Mouse (Mus musculus) heart, embryonic 16.5 days (tissue): ENCODE results near the gene Ccn1. TPM values are rescaled to one million over a fixed set of nuclear protein-coding genes. Genes with fewer than 3 reads are reported as not detected.

Source experiments
- ATAC-seq: fragments of 200-750 bp; cut with Nextera tagmentation; replicated peaks from 2 replicates; pipeline ENCODE4 v1.8.0; 2017; ENCODE audit warnings: moderate number of reproducible peaks; ENCODE audit not compliant: insufficient read depth, low FRiP score; ENCODE audit errors: extremely low read depth
- H3K27ac ChIP-seq: fragments of 300-500 bp; sonication (generic); 2 replicates; pipeline ENCODE4 v1.5.1; 2014; ENCODE audit warnings: mild to moderate bottlenecking, low read length, control low read depth, moderate library complexity
- H3K27me3 ChIP-seq: fragments of 300-500 bp; sonication (generic); 2 replicates; pipeline ENCODE4 v1.6.1; 2014; ENCODE audit warnings: low read length, mixed read lengths; ENCODE audit not compliant: control insufficient read depth, insufficient read depth
- H3K36me3 ChIP-seq: fragments of 300-500 bp; sonication (generic); 2 replicates; pipeline ENCODE4 v1.6.1; 2014; ENCODE audit not compliant: control insufficient read depth, insufficient read depth
- H3K4me1 ChIP-seq: fragments of 300-500 bp; sonication (generic); 2 replicates; pipeline ENCODE4 v1.6.1; 2014; ENCODE audit warnings: low read length, mixed read lengths; ENCODE audit not compliant: control insufficient read depth, insufficient read depth
- H3K4me2 ChIP-seq: fragments of 300-500 bp; sonication (generic); 2 replicates; pipeline ENCODE4 v1.6.1; 2014; ENCODE audit warnings: low read depth, mild to moderate bottlenecking, control low read depth, low read length
- H3K4me3 ChIP-seq: fragments of 300-500 bp; sonication (generic); 2 replicates; pipeline ENCODE4 v1.5.1; 2014; ENCODE audit warnings: mild to moderate bottlenecking, control low read depth, low read length
- H3K9ac ChIP-seq: fragments of 300-500 bp; sonication (generic); 2 replicates; pipeline ENCODE4 v1.6.1; 2014; ENCODE audit warnings: low read length, control low read depth
- H3K9me3 ChIP-seq: fragments of 300-500 bp; sonication (generic); replicated peaks from 2 replicates; pipeline ENCODE4 v1.6.1; 2016; ENCODE audit warnings: low read length; ENCODE audit not compliant: control insufficient read depth
- WGBS: fragments of 180-500 bp; shearing (Covaris S2); extraction: QIAGEN DNeasy Blood & Tissue Kit; methylation state at CpG from one replicate; pipeline ENCODE4 v1.1.7; 2014; 5-methylcytosine and 5-hydroxymethylcytosine counted together
- polyA plus RNA-seq: library from polyadenylated mRNA; unstranded; fragments of >200 nt; fragmentation: Nextera tagmentation; extraction: Ambion mirVana; gene quantifications from 2 replicates; pipeline ENCODE4 v1.2.1, GENCODE M21; 2015

The Ccn1 gene
- polyA plus RNA-seq, 1 experiment from 2014 or later = 55.4 TPM

- Histone ChIP-seq H3K9me3 (no peaks in the 10 kb centered on the region), H3K4me3 (no peak overlapping the region), H3K4me2 (no peak overlapping the region), H3K36me3 (no peaks in the 10 kb centered on the region), H3K4me1 (peaks cover 3% of the 10 kb centered on the region; the same call in 1 of the 2 replicates), H3K9ac (no peak overlapping the region), H3K27me3 (no peaks in the 10 kb centered on the region), H3K27ac (no peak overlapping the region)
- ATAC-seq = no peak
- 22% methylated on average over 6 of the region's 6 CpGs for WGBS
Measured at GRCm38 (mm10) chr3:145632888-145633287, 16.9 kb downstream of the Ccn1 start.

GRCm38 (mm10) chr3:145628643-145629042 lies 21.1 kb downstream of the Ccn1 start:
- ATAC-seq = no peak

GRCm38 (mm10) chr3:145627830-145628229 lies 22.0 kb downstream of the Ccn1 start:
- 81% methylated on average over 3 of the region's 3 CpGs for WGBS
- peaks cover 2% of the 10 kb centered on the region for H3K4me1 ChIP-seq
- no peaks in the 10 kb centered on the region for H3K36me3 ChIP-seq
- H3K9me3 ChIP-seq = no peaks in the 10 kb centered on the region
- no peak for ATAC-seq
- H3K27ac ChIP-seq = no peak overlapping the region
- no peaks in the 10 kb centered on the region for H3K27me3 ChIP-seq
- no peak overlapping the region for H3K4me2 ChIP-seq
- no peak overlapping the region for H3K4me3 ChIP-seq
- no peak overlapping the region for H3K9ac ChIP-seq

More at GRCm38 (mm10) chr3:145628643-145629042, 21.1 kb downstream of the Ccn1 start:
- no peak overlapping the region for H3K4me2 ChIP-seq
- H3K9me3 ChIP-seq = no peaks in the 10 kb centered on the region
- no peaks in the 10 kb centered on the region for H3K27me3 ChIP-seq
- peaks cover 3% of the 10 kb centered on the region for H3K4me1 ChIP-seq
- no peak overlapping the region for H3K9ac ChIP-seq
- H3K4me3 ChIP-seq = no peak overlapping the region
- no peak overlapping the region for H3K27ac ChIP-seq
- H3K36me3 ChIP-seq = no peaks in the 10 kb centered on the region
- WGBS = 61% methylated on average over 5 of the region's 5 CpGs

GRCm38 (mm10) chr3:145626063-145626462 lies 23.7 kb downstream of the Ccn1 start:
- Histone ChIP-seq H3K27me3 (no peaks in the 10 kb centered on the region), H3K27ac (no peak overlapping the region), H3K36me3 (no peaks in the 10 kb centered on the region), H3K9ac (no peak overlapping the region), H3K4me2 (no peak overlapping the region), H3K4me1 (no peaks in the 10 kb centered on the region; the same call in none of the 2 replicates), H3K4me3 (no peak overlapping the region), H3K9me3 (no peaks in the 10 kb centered on the region)
- 93% methylated on average over 1 of the region's 1 CpGs for WGBS
- no peak for ATAC-seq

GRCm38 (mm10) chr3:145625546-145625945 lies 24.2 kb downstream of the Ccn1 start:
- Histone ChIP-seq H3K27ac (no peak overlapping the region), H3K4me2 (no peak overlapping the region), H3K4me1 (no peaks in the 10 kb centered on the region; the same call in none of the 2 replicates), H3K4me3 (no peak overlapping the region), H3K36me3 (no peaks in the 10 kb centered on the region), H3K27me3 (no peaks in the 10 kb centered on the region), H3K9me3 (no peaks in the 10 kb centered on the region), H3K9ac (no peak overlapping the region)
- 55% methylated on average over 9 of the region's 9 CpGs for WGBS
- no peak for ATAC-seq

- WGBS = 83% methylated on average over 4 of the region's 4 CpGs
- H3K4me2 ChIP-seq = no peak overlapping the region
- H3K9me3 ChIP-seq = no peaks in the 10 kb centered on the region
- no peak overlapping the region for H3K4me3 ChIP-seq
- no peaks in the 10 kb centered on the region for H3K36me3 ChIP-seq
- no peak for ATAC-seq
- H3K9ac ChIP-seq = no peak overlapping the region
- no peak overlapping the region for H3K27ac ChIP-seq
- no peaks in the 10 kb centered on the region; the same call in none of the 2 replicates for H3K4me1 ChIP-seq
- H3K27me3 ChIP-seq = no peaks in the 10 kb centered on the region
Measured at GRCm38 (mm10) chr3:145624786-145625185, 25.0 kb downstream of the Ccn1 start.

GRCm38 (mm10) chr3:145623047-145623446 lies 26.7 kb downstream of the Ccn1 start:
- no peak overlapping the region for H3K27ac ChIP-seq
- no peak overlapping the region for H3K9ac ChIP-seq
- no peaks in the 10 kb centered on the region for H3K27me3 ChIP-seq
- no peak overlapping the region for H3K4me3 ChIP-seq
- no peak overlapping the region for H3K4me2 ChIP-seq
- H3K4me1 ChIP-seq = no peaks in the 10 kb centered on the region; the same call in none of the 2 replicates
- no peak for ATAC-seq
- 82% methylated on average over 12 of the region's 12 CpGs for WGBS
- H3K9me3 ChIP-seq = no peaks in the 10 kb centered on the region
- no peaks in the 10 kb centered on the region for H3K36me3 ChIP-seq

- 66% methylated on average over 4 of the region's 4 CpGs for WGBS
Measured at GRCm38 (mm10) chr3:145621209-145621608, 28.6 kb downstream of the Ccn1 start.

GRCm38 (mm10) chr3:145619621-145620365 lies 30.0 kb downstream of the Ccn1 start:
- H3K9ac ChIP-seq = no peak overlapping the region
- no peak for ATAC-seq
- H3K4me3 ChIP-seq = no peak overlapping the region
- no peak overlapping the region for H3K27ac ChIP-seq
- no peaks in the 10 kb centered on the region for H3K36me3 ChIP-seq
- peaks cover 2% of the 10 kb centered on the region; the same call in 1 of the 2 replicates for H3K4me1 ChIP-seq
- H3K9me3 ChIP-seq = no peaks in the 10 kb centered on the region
- no peaks in the 10 kb centered on the region for H3K27me3 ChIP-seq
- 93% methylated on average over 17 of the region's 17 CpGs for WGBS
- H3K4me2 ChIP-seq = no peak overlapping the region

More at GRCm38 (mm10) chr3:145621209-145621608, 28.6 kb downstream of the Ccn1 start:
- no peak overlapping the region for H3K27ac ChIP-seq
- no peaks in the 10 kb centered on the region for H3K36me3 ChIP-seq
- H3K4me1 ChIP-seq = no peaks in the 10 kb centered on the region; the same call in none of the 2 replicates
- no peak overlapping the region for H3K4me2 ChIP-seq
- no peak for ATAC-seq
- H3K9ac ChIP-seq = no peak overlapping the region
- no peak overlapping the region for H3K4me3 ChIP-seq
- H3K9me3 ChIP-seq = no peaks in the 10 kb centered on the region
- no peaks in the 10 kb centered on the region for H3K27me3 ChIP-seq
